Comparison of ENCODE assay signal across 9 mouse cellular contexts in genomic region chr14:47474571-47475254, GRCm38 (mm10). TPM values are rescaled to one million over a fixed set of nuclear protein-coding genes. Genes with fewer than 3 reads are reported as not detected.
A peak's percentile ranks its signal among the peaks of the same experiment; 100 is the strongest.
DNase-seq lines count a peak whose midpoint lies in the region; ATAC-seq and TF ChIP-seq lines count a peak whose summit lies in the region.
"Had no signal": no experiment of that assay in that cellular context is flagged by ENCODE, and none has a peak within 500 bp of the region (broad histone marks: within the 10 kb centered on the region; RNA-seq: fewer than 3 reads in every experiment).

No protein-coding gene starts in this region.

- H3K9me3 ChIP-seq in heart, embryonic 13.5 days = no peaks in the 10 kb centered on the region
- H3K9me3 ChIP-seq in hindbrain, postnatal 0 days (ENCODE audit: low read length) = no peaks in the 10 kb centered on the region

- H3K9ac ChIP-seq in heart, embryonic 13.5 days = peak overlapping the region; percentile 98
- H3K9ac ChIP-seq in hindbrain, postnatal 0 days (replicated peaks; ENCODE audit: low read length) = no peak overlapping the region

- ATAC-seq in heart, embryonic 13.5 days (ENCODE audit: extremely low read depth, insufficient number of reproducible peaks, low FRiP score, low TSS enrichment) = no peak
- no peak for ATAC-seq in hindbrain, postnatal 0 days

- no peak overlapping the region for H3K27ac ChIP-seq in cerebellum, adult 2 months (ENCODE audit: insufficient read depth, low read length)
- H3K27ac ChIP-seq in heart, embryonic 13.5 days (replicated peaks) = no peak overlapping the region
- H3K27ac ChIP-seq in hindbrain, postnatal 0 days = no peak overlapping the region

- H3K4me2 ChIP-seq in heart, embryonic 13.5 days = peak overlapping the region; percentile 77
- H3K4me2 ChIP-seq in hindbrain, postnatal 0 days (ENCODE audit: low read depth, low read length) = no peak overlapping the region

- H3K4me3 ChIP-seq in cerebellum, adult 2 months (replicated peaks; ENCODE audit: insufficient read depth, low read depth, low read length) = no peak overlapping the region
- H3K4me3 ChIP-seq in heart, embryonic 13.5 days = peak overlapping the region; percentile 93
- H3K4me3 ChIP-seq in hindbrain, postnatal 0 days (ENCODE audit: low read length) = no peak overlapping the region

- peaks cover 9% of the 10 kb centered on the region for H3K4me1 ChIP-seq in cerebellum, adult 2 months (ENCODE audit: control insufficient read depth, insufficient read depth, low read length)
- peaks cover 33% of the 10 kb centered on the region for H3K4me1 ChIP-seq in heart, embryonic 13.5 days
- H3K4me1 ChIP-seq in hindbrain, postnatal 0 days (ENCODE audit: insufficient read depth, low read length) = no peaks in the 10 kb centered on the region

- 60% methylated on average over 8 of the region's 8 CpGs for WGBS in cerebellum, adult 2 months
- WGBS in heart, embryonic 13.5 days = 71% methylated on average over 8 of the region's 8 CpGs
- WGBS in hindbrain, postnatal 0 days = 90% methylated on average over 8 of the region's 8 CpGs

- peak; percentile 36 to 37 for DNase-seq in cerebellum, adult 2 months
- no peak for DNase-seq in cerebellum, adult 11-12 months
- DNase-seq in lung, adult 18-20 months = peak; percentile 30 to 48
- DNase-seq in lung, postnatal 10 days = no peak
- DNase-seq in lung, postnatal 36 days = peak; percentile 52
- no peak for DNase-seq in kidney, postnatal 14 days
- DNase-seq in hindbrain, postnatal 0 days (ENCODE audit: low spot score) = no peak
- DNase-seq: gastrocnemius, postnatal 25 days had no signal

- H3K36me3 ChIP-seq in heart, embryonic 13.5 days = peaks cover 5% of the 10 kb centered on the region; the same call in 1 of the 2 replicates
- H3K36me3 ChIP-seq in hindbrain, postnatal 0 days (ENCODE audit: insufficient read depth, low read length) = no peaks in the 10 kb centered on the region

- no peaks in the 10 kb centered on the region for H3K27me3 ChIP-seq in cerebellum, adult 2 months (ENCODE audit: control insufficient read depth, insufficient read depth, low read length)
- no peaks in the 10 kb centered on the region for H3K27me3 ChIP-seq in heart, embryonic 13.5 days (replicated peaks)
- H3K27me3 ChIP-seq in hindbrain, postnatal 0 days (ENCODE audit: insufficient read depth, low read length) = no peaks in the 10 kb centered on the region

- TF ChIP-seq POLR2A in cerebellum, adult 2 months (IDR thresholded peaks at IDR 0.05; ENCODE audit: borderline replicate concordance, insufficient read depth, low read length) = no peak

- TF ChIP-seq CTCF in cerebellum, adult 2 months (IDR thresholded peaks at IDR 0.05; ENCODE audit: borderline replicate concordance, insufficient read depth, low read depth, low read length) = no peak
- no peak for TF ChIP-seq CTCF in hindbrain, postnatal 0 days (IDR thresholded peaks at IDR 0.05; ENCODE audit: low read depth)

RNA-seq across cellular contexts. Expression of gene Fbxo34, which starts 24.5 kb away (rescaled TPM):
- polyA plus RNA-seq in cerebellum, adult 2 months (2012; rRNA removed) = 30.7 and 30.8 TPM in 2 replicates
- polyA plus RNA-seq in heart, embryonic 13.5 days (2015; fragmentation: Nextera tagmentation; extraction: Ambion mirVana) = 15.1 and 16.0 TPM in 2 replicates
- 20.6 and 62.0 TPM in 2 replicates for total RNA-seq in hindbrain, postnatal 0 days (2014; rRNA removed)
- polyA plus RNA-seq in hindbrain, postnatal 0 days (2015; fragmentation: Nextera tagmentation; extraction: Ambion mirVana) = 39.7 and 41.0 TPM in 2 replicates

RNA-seq across cellular contexts. Expression of gene Dlgap5, which starts 56.5 kb away (rescaled TPM):
- 0.22 and 0.31 TPM in 2 replicates for polyA plus RNA-seq in cerebellum, adult 2 months (2012; rRNA removed)
- polyA plus RNA-seq in heart, embryonic 13.5 days (2015; fragmentation: Nextera tagmentation; extraction: Ambion mirVana) = 31.0 and 33.4 TPM in 2 replicates
- 6.3 and 10.0 TPM in 2 replicates for total RNA-seq in hindbrain, postnatal 0 days (2014; rRNA removed)
- 5.5 and 6.5 TPM in 2 replicates for polyA plus RNA-seq in hindbrain, postnatal 0 days (2015; fragmentation: Nextera tagmentation; extraction: Ambion mirVana)

Comparison
In these comparisons a context has a peak if more than half of its experiments do, and no peak if none do; other contexts are left out.
1. DNase-seq: peak in cerebellum, adult 2 months (2 of 2), lung, adult 18-20 months (2 of 2) and lung, postnatal 36 days (single experiment); none in cerebellum, adult 11-12 months (single experiment), lung, postnatal 10 days (single experiment), kidney, postnatal 14 days (single experiment) and hindbrain, postnatal 0 days (single experiment).